Mouse (Mus musculus): ENCODE measurements around the gene Epha2.

DNA sequence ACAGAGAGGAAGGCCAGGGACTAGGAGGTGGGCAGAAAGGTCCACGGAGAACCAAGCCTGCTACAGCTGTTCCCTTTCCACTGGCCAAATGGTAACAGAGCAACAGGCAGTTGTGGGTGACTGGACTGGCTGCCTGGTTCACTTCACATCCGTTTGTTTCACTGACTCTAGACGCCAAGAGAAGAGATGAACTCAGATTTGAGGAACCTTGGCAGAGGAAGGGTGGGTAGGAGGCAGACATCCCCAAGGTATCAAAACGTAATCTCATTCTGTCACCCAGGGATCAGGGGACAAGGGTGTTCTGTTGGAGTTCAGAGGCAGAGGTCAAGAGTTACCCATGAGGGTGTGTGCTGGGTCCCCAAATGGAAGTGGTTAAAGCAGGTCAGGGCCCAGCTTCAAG is 844 bp upstream of the Epha2 start:
- TF ChIP-seq MAFK (IDR thresholded peaks at IDR 0.05; ENCODE audit: insufficient read depth, low read depth, low read length) (no peak), ZC3H11A (IDR thresholded peaks at IDR 0.05; ENCODE audit: borderline replicate concordance, low read depth, low read length) (no peak)
